Mouse (Mus musculus): ENCODE results near the gene Vax2. TPM values are rescaled to one million over a fixed set of nuclear protein-coding genes. Genes with fewer than 3 reads are reported as not detected.

Vax2 gene
- polyA plus RNA-seq, 1 experiment from 2014 or later: not detected

DNA sequence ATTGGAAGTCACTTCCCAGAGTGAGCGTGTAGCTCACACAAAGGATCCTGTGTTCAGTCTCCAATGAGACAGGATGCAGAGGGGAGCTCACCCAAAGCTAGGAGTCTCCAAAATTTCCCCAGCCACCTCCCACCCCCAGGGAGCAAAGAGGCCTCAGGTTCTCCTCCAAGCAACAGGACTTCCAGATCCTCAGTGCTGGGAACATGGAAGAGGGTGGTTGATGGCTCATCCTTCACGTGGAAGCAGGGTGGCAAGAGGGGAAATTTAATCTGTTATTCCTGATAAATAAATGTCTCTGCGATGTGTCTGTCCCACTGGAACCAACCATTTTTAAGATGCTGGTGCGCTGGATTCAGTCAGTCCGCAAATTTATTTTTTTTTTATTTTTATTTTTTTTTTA, 6.4 kb upstream of the Vax2 start:
- ATAC-seq (replicated peaks; ENCODE audit: extremely low read depth, insufficient read depth, low FRiP score): no peak
- 17% methylated on average over 5 of the region's 5 CpGs for WGBS
- H3K4me1 ChIP-seq (ENCODE audit: control insufficient read depth, insufficient read depth, low read length): no peaks in the 10 kb centered on the region; the same call in 1 of the 2 replicates
- no peak overlapping the region for H3K27ac ChIP-seq (ENCODE audit: low read length)
- H3K36me3 ChIP-seq (ENCODE audit: control insufficient read depth, insufficient read depth): no peaks in the 10 kb centered on the region
- H3K4me3 ChIP-seq (ENCODE audit: low read length): no peak overlapping the region
- no peak overlapping the region for H3K4me2 ChIP-seq (ENCODE audit: low read depth, low read length)
- H3K9ac ChIP-seq (ENCODE audit: low read length): no peak overlapping the region
- peaks cover 91% of the 10 kb centered on the region for H3K27me3 ChIP-seq (ENCODE audit: control insufficient read depth, insufficient read depth, low read length)
- no peaks in the 10 kb centered on the region for H3K9me3 ChIP-seq (replicated peaks; ENCODE audit: control insufficient read depth, low read length)

DNA sequence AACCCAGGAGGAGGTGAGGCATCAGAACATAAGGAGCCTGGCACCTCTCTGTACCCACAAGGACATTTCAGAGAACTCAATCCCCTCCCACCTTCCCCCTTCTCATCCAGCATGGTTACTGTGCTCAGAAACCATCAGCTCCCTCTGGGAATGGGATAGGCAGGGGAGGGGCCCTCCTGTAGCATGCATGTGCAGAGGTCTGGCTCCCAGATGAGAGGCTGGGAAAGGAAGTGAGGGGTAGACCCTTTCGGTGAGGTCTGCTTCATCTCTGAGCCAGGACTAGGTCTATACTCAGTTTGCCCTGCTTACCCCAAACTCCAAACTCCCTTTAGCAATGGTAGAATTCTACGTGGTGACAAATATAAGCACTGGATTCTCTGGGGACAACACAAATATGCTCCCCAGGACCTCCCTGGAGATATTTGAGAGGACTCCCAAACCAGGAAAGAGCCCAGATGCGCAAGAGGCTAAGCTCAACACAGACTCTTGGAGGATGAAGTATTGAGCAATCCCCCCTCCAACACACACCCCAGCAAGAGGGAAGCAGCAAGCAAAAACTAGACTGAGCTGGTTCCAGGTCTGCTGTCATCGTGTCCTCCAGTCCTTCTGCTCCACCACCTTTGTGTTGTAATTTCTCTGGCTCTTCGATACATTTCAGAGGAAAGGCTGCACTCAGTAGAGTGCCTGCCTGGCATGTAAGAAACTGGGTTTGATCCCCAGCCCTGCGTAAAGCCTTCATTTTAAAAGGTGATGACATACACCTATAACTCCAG, 3.1 kb upstream of the Vax2 start:
- H3K36me3 ChIP-seq (ENCODE audit: control insufficient read depth, insufficient read depth): no peaks in the 10 kb centered on the region
- WGBS: 5% methylated on average over 6 of the region's 6 CpGs
- no peak overlapping the region for H3K9ac ChIP-seq (ENCODE audit: low read length)
- H3K4me2 ChIP-seq (ENCODE audit: low read depth, low read length): no peak overlapping the region
- H3K4me3 ChIP-seq (ENCODE audit: low read length): no peak overlapping the region
- no peaks in the 10 kb centered on the region for H3K9me3 ChIP-seq (replicated peaks; ENCODE audit: control insufficient read depth, low read length)
- peaks cover 15% of the 10 kb centered on the region for H3K4me1 ChIP-seq (ENCODE audit: control insufficient read depth, insufficient read depth, low read length)
- H3K27me3 ChIP-seq (ENCODE audit: control insufficient read depth, insufficient read depth, low read length): peaks cover 97% of the 10 kb centered on the region
- no peak for ATAC-seq (replicated peaks; ENCODE audit: extremely low read depth, insufficient read depth, low FRiP score)
- H3K27ac ChIP-seq (ENCODE audit: low read length): no peak overlapping the region

DNA sequence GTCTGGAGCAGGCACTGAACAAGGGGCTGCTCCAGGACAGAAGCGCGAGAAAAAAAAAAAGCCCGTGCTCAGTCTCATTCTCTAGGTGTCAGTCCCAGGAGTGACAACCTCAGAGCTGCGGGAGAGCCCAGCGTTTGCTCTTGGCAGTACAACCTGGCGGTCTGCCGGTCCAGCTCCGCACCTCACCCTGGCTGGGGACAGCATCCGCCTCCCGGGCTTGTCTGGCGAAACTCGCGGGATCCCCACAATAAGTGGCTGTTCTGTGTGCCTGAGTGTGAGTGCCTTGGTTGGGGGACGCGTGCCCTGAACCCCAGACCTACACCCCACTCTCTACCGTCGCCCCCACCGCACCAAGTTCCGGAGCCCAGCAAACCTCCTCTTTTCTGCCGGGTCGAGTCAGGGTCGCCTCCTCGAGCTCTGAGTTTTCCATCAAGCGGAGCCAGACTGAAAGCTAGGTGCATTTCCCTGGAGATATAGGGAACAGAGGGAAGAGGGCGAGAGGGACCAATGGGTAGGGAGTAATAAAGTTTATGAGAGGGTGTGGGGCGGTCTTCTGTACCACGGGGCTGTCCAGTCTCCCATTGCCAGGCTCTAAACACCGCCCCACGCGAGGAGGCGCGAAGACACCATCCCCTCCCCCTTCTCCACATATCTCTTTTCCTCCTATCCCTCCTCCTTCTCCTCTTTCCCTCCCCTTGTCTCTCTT, 550 bp upstream of the Vax2 start:
- peaks cover 95% of the 10 kb centered on the region for H3K27me3 ChIP-seq (ENCODE audit: control insufficient read depth, insufficient read depth, low read length)
- peak; percentile 14; the same call in 1 of the 2 replicates for ATAC-seq (replicated peaks; ENCODE audit: extremely low read depth, insufficient read depth, low FRiP score)
- H3K4me3 ChIP-seq (ENCODE audit: low read length): peak overlapping the region; percentile 55
- no peaks in the 10 kb centered on the region for H3K36me3 ChIP-seq (ENCODE audit: control insufficient read depth, insufficient read depth)
- no peak overlapping the region for H3K27ac ChIP-seq (ENCODE audit: low read length)
- no peaks in the 10 kb centered on the region for H3K9me3 ChIP-seq (replicated peaks; ENCODE audit: control insufficient read depth, low read length)
- under 1% methylated on average over 32 of the region's 32 CpGs for WGBS
- H3K9ac ChIP-seq (ENCODE audit: low read length): no peak overlapping the region
- H3K4me2 ChIP-seq (ENCODE audit: low read depth, low read length): peak overlapping the region; percentile 64
- H3K4me1 ChIP-seq (ENCODE audit: control insufficient read depth, insufficient read depth, low read length): peaks cover 19% of the 10 kb centered on the region

GRCm38 (mm10) chr6:83711725-83712475, 836 bp downstream of the Vax2 start:
- Histone ChIP-seq H3K9ac (ENCODE audit: low read length) (no peak overlapping the region), H3K4me2 (ENCODE audit: low read depth, low read length) (peak overlapping the region; percentile 64), H3K4me3 (ENCODE audit: low read length) (peak overlapping the region; percentile 55), H3K27ac (ENCODE audit: low read length) (no peak overlapping the region), H3K36me3 (ENCODE audit: control insufficient read depth, insufficient read depth) (no peaks in the 10 kb centered on the region), H3K27me3 (ENCODE audit: control insufficient read depth, insufficient read depth, low read length) (peaks cover 92% of the 10 kb centered on the region), H3K4me1 (ENCODE audit: control insufficient read depth, insufficient read depth, low read length) (peaks cover 19% of the 10 kb centered on the region), H3K9me3 (replicated peaks; ENCODE audit: control insufficient read depth, low read length) (no peaks in the 10 kb centered on the region)
- ATAC-seq (replicated peaks; ENCODE audit: extremely low read depth, insufficient read depth, low FRiP score): no peak
- 3% methylated on average over 44 of the region's 45 CpGs for WGBS

GRCm38 (mm10) chr6:83713271-83714136, 2.4 kb downstream of the Vax2 start:
- Histone ChIP-seq H3K9ac (ENCODE audit: low read length) (no peak overlapping the region), H3K36me3 (ENCODE audit: control insufficient read depth, insufficient read depth) (no peaks in the 10 kb centered on the region), H3K9me3 (replicated peaks; ENCODE audit: control insufficient read depth, low read length) (no peaks in the 10 kb centered on the region), H3K27ac (ENCODE audit: low read length) (no peak overlapping the region), H3K4me3 (ENCODE audit: low read length) (no peak overlapping the region), H3K4me1 (ENCODE audit: control insufficient read depth, insufficient read depth, low read length) (peaks cover 19% of the 10 kb centered on the region), H3K4me2 (ENCODE audit: low read depth, low read length) (no peak overlapping the region), H3K27me3 (ENCODE audit: control insufficient read depth, insufficient read depth, low read length) (peaks cover 92% of the 10 kb centered on the region)
- 5% methylated on average over 12 of the region's 12 CpGs for WGBS
- ATAC-seq (replicated peaks; ENCODE audit: extremely low read depth, insufficient read depth, low FRiP score): no peak

- H3K27me3 ChIP-seq (ENCODE audit: control insufficient read depth, insufficient read depth, low read length): peaks cover 90% of the 10 kb centered on the region
- no peak; the same call in 1 of the 2 replicates for ATAC-seq (replicated peaks; ENCODE audit: extremely low read depth, insufficient read depth, low FRiP score)
Observed at GRCm38 (mm10) chr6:83714221-83715123, 3.4 kb downstream of the Vax2 start.

DNA sequence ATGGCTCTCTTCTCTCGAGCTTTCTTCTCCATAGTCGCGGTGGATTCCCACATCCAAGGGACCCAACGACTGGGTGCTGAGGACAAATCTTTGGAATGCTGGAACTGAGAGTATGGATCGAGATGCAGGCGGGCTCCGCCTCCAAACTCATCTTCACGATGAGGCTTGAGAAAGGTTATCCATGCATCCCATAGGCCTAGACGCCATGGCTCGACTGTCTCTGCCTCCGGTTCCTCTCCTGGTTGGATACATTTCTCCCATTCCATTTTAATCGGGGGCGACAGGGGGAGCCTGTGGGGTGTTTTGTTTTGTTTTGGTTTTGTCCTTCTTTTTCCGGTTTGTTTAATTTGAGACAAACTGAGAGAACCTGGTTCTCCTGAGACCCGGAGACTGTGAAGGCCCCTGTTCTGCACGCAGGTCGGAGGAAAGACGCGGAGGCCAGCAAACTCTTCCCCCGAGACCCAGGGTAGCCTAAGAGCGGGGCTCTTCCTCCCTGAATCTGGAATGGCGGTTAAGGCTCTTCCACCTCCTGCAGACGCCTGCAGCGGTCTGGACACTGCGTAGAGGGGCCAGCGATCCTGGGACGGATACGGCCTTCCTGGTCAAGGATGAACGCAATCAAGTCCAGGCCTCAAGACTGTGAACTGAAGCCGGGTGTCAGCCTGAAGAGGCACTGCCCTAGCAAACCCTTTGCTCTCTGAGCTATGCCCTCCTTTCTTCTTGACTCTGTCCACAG, 4.6 kb downstream of the Vax2 start:
- Histone ChIP-seq H3K4me1 (ENCODE audit: control insufficient read depth, insufficient read depth, low read length) (peaks cover 17% of the 10 kb centered on the region), H3K27me3 (ENCODE audit: control insufficient read depth, insufficient read depth, low read length) (peaks cover 88% of the 10 kb centered on the region), H3K4me2 (ENCODE audit: low read depth, low read length) (peak overlapping the region; percentile 37; the same call in 1 of the 2 replicates), H3K36me3 (ENCODE audit: control insufficient read depth, insufficient read depth) (no peaks in the 10 kb centered on the region), H3K9me3 (replicated peaks; ENCODE audit: control insufficient read depth, low read length) (no peaks in the 10 kb centered on the region), H3K27ac (ENCODE audit: low read length) (no peak overlapping the region), H3K4me3 (ENCODE audit: low read length) (peak overlapping the region; percentile 6), H3K9ac (ENCODE audit: low read length) (no peak overlapping the region)
- WGBS: 3% methylated on average over 30 of the region's 30 CpGs
- no peak for ATAC-seq (replicated peaks; ENCODE audit: extremely low read depth, insufficient read depth, low FRiP score)

More at GRCm38 (mm10) chr6:83714221-83715123, 3.4 kb downstream of the Vax2 start:
- Histone ChIP-seq H3K4me3 (ENCODE audit: low read length) (0 out of 2 replicates have a peak overlapping the region, but pooled peaks have one; percentile 7), H3K9me3 (replicated peaks; ENCODE audit: control insufficient read depth, low read length) (no peaks in the 10 kb centered on the region), H3K27ac (ENCODE audit: low read length) (no peak overlapping the region), H3K4me2 (ENCODE audit: low read depth, low read length) (peak overlapping the region; percentile 7; the same call in 1 of the 2 replicates), H3K9ac (ENCODE audit: low read length) (no peak overlapping the region), H3K4me1 (ENCODE audit: control insufficient read depth, insufficient read depth, low read length) (peaks cover 19% of the 10 kb centered on the region), H3K36me3 (ENCODE audit: control insufficient read depth, insufficient read depth) (no peaks in the 10 kb centered on the region)
- 2% methylated on average over 34 of the region's 34 CpGs for WGBS

All from heart, embryonic 16.5 days (tissue).